Mouse (Mus musculus) common myeloid progenitor, adult 5-6 weeks (primary cell): ENCODE data around the gene Coq6. TPM values are rescaled to one million over a fixed set of nuclear protein-coding genes. Genes with fewer than 3 reads are reported as not detected.

Source experiments
- ATAC-seq: replicated peaks from 2 replicates; pipeline ENCODE4 v1.8.0; 2016; ENCODE audit warnings: low read depth, mild to moderate bottlenecking, moderate TSS enrichment, inconsistent platforms; ENCODE audit not compliant: poor library complexity, severe bottlenecking
- total RNA-seq: library from RNA; stranded (forward); fragments of 200-1000, 187-1606 nt; gene quantifications from 2 replicates; pipeline ENCODE4 v1.2.3, GENCODE M21; 2017

Coq6 gene
- total RNA-seq, 1 experiment from 2014 or later: 12.7 TPM

DNA sequence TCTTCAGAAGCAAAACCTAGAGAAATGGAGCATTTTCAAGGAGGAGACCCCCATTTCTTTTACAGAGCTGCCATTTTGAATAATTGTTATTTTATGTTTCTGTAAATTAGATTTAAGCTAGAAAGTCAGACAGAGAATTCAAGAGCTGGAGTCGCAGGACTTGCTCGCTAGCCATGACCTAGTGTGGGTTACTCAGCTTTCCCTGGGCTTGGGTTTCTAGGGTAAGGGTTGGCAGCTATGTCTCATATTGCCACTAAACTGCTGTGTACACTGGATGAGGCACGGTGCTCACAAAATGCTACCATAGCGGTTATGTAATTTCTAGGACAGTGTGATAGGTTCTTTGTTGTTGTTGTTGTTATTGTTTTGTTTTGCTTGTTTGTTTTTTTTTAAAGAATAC is 31.2 kb downstream of the Coq6 start:
- ATAC-seq: no peak

DNA sequence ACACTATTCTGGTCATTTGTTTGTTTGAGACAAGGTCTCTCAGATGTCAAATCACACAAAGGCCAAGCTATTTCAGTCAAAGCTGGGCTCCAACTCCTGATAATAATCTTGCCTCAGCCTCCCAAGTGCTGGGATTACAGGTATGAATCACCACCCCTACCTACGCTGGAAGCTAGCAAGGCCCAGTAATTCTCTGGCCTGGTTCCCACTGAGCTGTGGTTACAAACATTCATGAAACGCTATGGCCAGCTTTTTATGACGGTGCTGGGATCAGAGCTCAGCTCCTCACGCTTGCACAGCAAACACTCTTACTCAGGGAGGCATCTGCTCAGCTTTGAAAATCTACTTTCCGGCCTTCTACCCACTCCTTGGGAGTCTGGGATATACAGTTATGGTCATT is 32.4 kb downstream of the Coq6 start:
- ATAC-seq: no peak

DNA sequence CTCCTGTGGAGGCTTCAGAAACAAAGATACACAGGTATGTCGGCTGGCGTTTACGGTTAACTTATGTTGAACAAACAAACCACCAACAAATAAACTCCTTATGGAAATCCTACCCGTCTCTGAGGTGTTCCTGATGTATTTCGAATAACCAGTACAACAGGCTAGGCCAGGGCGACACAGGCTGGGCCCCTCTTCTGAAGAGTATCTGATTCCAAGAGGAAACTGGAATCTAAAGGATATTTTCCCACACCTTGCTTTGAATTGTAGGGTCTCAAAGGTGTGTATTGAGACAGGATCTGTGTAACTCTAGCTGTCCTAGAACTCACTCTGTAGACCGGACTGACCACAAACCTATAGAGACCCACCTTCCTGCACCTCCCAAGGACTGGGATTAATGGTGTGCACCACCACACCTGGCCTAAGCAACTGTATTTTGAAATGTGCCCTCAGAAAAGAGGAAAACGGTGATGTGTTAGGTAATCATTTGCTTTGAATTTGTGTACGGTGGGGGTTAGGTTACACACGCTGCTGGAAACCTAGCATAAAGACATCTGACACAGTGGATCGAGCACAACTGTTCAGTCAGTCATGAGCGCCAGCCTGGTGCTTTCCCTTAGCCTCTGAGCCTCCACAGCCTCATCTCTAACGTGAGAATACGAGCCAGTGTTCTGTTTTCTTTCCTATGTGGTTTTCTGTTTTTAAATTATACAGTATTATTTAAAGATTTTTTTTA is 35.7 kb downstream of the Coq6 start:
- ATAC-seq: no peak

DNA sequence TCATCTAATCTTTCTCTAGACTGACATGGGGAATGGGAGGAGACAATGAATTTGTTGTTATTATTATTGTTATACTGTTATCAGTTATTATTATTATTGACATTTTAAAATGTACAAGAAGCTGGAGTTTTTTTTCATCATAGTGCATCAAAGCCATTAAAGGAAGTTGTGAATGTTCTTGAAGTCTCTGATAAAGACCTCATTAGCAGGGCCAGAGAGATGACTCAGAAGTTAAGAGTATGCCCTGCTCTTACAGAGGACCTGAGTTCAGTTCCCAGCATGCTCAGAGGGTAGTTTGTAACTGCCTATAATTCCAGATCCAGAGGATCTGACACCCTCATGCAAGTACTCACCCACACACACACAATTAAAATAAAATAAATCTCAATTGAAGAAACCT is 36.2 kb downstream of the Coq6 start:
- no peak for ATAC-seq

DNA sequence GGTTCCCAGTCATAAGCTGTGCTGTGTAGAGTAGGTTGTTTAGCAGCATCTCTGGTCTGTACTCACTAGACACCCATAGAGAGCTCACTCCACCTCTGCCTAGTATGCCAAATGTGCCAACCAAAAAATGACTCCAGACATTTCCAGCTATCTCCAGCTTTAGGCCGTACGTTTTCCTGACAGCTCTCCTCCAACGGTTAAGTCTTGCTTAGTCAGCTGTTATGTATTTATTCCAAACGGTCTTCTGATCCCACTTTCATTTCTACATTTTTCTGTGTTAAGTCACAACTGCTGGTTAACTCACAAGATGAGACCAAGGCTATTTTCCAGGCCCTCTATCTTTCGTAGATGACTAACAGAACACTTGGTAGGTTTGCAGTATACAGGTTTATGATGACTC is 37.2 kb downstream of the Coq6 start:
- ATAC-seq: no peak

DNA sequence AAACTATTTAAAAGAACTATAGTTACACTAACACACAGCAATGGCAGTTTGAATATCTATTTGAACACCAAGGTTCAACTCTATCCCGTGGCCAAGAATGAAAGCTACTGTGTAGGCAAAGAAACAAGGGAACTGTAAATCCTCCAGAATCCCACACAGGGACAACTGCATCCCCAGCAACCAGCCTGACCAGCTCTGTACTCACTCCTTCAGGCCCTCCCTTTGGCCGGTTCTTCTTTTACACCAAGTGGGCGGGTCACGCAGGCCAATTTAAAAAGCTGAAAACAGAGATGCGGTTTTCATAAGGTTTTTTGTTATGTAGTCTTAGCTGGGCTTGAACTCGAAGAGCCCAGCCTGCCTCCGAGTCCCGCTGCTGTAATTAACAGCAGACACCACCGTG is 37.7 kb downstream of the Coq6 start:
- no peak for ATAC-seq

DNA sequence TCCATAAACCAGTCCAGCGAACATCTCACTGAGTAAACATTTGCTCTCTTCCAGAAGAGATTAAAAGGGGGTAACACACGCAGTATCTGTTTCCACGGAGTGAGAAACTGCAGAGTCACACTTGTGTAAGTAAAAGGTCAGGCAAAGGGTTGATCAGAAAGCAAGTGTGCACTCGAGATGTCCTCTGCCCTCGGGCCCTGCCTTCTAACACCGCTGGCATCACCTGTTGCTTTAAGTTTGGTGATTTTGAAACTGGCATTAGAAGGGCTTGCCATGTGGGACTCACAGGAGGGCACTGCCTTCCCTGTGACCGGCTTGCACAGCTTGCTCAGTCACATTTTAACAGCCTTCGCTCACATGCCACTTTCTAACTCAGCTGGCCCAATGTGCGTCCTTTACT is 38.2 kb downstream of the Coq6 start:
- ATAC-seq: no peak

DNA sequence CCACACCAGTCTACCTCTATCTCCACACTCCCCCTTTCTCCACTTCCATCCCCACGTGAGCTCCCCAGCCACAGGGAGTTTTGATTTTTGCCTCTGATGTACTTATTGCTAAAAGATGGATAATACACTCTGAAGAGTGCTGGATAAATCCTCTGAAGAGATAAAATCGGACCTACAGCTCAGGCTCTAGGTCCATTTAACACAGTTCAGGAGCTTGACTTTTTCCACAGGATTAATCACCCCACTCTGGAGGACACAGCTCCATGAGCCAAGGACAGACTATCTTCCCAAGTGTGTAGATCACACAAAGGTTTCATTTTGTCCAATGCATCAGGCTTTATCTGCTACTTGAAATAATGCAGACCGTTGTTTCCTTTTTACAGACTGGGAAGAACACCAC is 38.6 kb downstream of the Coq6 start:
- ATAC-seq: no peak

DNA sequence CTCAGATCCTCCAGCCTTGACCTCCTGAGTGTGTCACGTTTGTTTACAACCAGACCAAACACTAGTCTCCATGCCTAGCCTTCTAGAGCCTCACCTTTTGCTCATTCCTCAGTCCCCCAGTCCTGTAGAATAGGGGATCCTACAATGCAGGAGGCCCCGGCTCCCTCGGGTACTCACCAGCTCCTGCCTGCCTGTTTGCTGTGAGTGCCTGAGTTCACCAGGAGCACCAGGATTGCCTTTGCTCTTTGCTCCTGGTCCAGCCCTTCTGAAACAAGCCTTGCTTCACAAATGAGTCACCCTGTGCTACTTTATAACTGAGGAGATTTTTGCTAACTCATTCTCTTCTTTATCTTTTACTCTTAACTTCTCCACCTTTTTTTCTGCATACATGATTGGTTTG is 39.2 kb downstream of the Coq6 start:
- ATAC-seq: no peak

DNA sequence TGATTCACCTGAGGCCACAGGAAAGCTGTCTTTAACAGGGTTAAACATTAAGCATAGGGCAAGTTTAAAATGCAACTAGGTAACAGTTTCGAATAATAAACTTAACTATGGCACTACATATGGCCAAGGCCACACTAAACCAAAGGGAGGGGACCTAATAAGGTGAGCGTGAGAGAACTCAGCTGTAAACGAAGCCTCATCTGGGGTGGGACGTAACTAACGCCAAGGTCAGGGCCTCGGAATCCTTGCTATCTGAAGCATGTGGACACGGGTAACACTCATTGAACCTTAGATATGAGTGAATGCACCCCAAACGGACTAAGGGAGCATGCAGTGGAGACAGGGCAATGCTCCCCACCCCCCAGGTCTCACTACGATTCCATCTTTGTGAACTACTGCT is 41.5 kb downstream of the Coq6 start:
- ATAC-seq: no peak

DNA sequence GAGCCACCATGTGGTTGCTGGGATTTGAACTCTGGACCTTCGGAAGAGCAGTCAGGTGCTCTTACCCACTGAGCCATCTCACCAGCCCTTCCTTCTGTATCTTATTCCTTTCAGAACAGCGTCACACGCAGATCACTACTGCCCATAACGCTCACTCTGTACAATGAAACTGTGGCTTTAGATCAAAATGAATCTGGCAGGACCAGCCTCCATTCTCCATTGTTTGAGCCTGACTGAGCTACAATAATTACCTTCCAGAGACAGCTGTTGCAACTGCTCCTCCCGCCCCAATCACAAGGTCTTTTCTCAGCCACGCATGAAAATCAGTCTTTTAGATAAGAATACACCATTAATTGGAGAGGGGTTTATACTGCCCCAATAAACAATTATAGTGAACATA is 43.1 kb downstream of the Coq6 start:
- no peak for ATAC-seq

DNA sequence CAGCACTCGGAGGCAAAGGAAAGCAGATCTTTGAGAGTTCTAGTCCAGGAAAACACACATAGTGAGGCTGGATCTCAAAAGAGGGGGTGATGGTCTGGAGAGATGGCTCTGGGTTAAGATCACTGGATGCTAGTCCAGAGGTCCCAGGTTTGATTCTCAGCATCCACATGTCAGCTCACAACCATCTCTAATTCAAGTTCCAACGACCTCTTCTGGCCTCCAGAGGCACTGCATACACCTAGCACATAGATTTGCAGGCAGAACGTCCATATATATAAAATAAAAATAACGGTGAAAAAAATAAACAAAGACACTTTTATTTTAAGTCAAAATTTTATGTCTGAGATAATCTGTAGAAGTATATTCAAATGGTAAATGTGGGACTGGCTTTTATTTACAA is 45.8 kb downstream of the Coq6 start:
- no peak for ATAC-seq

DNA sequence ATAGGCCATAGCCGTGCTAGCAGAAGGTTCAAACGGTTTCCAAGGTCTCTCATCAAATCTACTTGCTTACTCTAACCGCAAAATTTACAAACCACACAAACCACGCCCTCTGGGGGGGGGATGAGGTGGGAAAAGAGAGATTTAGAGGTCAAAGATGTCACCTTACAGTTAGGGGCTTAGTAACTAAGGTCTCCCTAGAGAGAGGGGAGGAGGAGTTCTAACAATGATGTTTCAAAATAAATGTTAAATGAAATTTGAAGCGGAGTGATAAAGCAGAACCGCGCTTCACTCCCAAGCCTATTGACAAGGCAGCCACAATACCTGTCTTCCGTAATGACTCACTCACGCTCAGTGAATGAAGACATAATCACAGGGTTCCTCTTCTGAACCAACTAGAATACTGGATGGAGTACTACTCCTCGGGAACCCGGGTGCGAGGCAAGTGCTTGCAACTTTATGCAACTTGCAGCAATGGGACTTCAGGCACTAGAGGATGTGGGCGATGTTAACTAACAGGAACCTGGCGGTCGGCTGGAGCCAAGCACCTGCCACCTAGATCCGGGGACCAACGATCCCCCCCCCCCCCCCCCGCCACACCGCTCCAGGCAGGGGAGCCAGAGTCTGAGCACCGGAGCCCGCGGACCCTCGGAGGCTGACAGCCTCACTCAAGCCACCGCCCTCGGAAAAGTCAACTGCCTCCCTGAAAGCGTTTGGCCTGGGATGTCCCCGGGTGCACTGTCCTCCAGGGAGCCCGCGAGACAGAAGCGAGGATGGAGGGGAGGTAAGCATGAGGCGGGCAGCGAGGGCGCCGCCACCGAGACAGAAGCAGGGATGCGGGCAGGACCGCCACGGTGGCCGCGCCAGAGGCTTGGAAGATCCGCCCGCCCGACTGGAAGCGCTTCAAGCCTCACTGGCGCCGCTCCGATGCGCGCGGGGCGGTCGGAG is 46.7 kb downstream of the Coq6 start:
- ATAC-seq: peak; percentile 49

DNA sequence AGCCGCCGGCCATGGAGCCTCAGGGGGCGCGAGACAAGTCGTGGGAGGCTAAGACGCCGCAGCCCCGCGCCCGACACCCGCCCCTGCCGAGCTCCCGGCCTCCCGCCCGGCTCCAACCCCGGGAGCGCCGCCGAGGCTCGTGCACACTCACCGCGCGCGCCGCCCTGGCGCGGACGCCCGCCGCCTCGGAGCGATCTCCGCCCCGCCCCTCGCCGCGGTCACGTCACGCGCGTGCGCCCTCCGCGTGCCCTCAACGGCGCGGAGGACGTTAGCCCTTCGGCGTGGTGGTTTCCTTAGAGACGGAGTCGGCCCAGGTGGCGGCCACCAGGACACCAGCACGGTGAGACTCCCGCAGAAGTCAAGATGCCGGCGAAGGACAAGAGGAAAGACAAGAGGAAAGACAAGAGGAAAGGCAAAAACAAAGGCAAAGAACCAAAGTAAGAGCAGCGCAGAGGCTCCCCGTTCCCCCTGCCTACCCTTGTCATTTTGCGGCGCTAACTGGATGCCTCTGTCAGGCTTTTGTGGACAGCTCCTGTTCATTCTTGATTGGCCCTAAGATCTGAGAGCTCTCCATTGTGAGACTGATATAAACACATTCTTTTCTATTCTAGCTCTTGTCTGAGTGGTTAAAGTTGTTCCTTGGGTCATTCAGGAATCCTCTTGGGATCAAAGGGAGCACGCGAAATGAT is 47.5 kb downstream of the Coq6 start, which contains the start of the genes Entpd5 and Bbof1:
TSS of gene Entpd5 (minus strand) at position 211 of the 689 bp plus-strand sequence.
TSS of gene Bbof1 (plus strand) at position 253 of the 689 bp plus-strand sequence.
- ATAC-seq: peak; percentile 87

DNA sequence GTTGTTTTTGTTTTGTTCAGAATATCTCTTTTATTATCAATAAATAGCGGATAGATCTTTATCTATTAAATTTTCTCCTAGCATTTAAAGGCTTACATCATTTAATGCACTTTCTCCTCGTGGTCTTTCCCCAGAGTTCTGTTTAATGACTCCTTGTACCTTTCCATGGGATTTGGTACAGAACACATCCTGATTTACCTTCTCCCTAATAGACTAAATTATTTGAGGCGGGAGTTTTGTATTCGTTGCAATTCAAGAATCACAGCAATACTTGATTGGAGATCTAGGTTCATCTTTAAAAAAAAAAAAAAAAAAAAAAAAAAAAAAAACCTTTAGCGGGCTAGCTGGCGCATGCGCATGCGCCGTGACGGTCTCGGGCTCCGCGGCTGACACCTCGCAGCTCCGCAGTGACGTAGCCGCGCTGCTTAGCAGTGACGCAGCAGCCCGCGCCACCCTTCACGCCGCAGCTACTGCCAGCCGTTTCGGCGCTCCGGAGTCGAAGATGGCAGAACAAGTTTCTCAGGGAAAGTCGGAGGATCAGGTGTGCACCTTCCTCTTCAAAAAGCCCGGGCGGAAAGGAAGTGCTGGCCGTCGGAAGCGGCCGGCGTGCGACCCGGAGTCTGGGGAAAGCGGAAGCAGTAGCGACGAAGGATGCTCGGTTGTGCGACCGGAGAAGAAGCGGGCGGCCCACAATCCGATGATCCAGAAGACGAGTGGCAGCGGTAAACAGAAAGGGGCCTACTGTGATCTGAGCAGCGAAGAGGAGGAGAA is 55.6 kb downstream of the Coq6 start, which contains the start of gene Rnf113a2:
TSS of gene Rnf113a2 (plus strand) at position 363 of the 771 bp plus-strand sequence.
- peak; percentile 98 for ATAC-seq

DNA sequence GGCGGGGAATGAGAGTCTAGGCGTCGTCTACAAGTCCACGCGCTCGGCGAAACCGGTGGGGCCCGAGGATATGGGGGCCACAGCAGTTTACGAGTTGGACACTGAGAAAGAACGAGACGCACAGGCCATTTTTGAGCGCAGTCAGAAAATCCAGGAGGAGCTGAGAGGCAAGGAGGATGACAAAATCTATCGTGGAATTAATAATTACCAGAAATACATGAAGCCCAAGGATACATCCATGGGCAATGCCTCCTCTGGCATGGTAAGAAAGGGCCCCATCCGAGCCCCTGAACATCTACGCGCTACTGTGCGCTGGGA is 56.1 kb downstream of the Coq6 start:
- no peak for ATAC-seq
